Mouse (Mus musculus) B cell, adult 62 days (primary cell): ENCODE measurements around the gene Glra4. TPM values are rescaled to one million over a fixed set of nuclear protein-coding genes. Genes with fewer than 3 reads are reported as not detected.

Experiments used
- total RNA-seq: library from RNA; stranded (reverse); gene quantifications from 4 replicates; pipeline ENCODE4 v1.2.4, GENCODE M21; 2023

Glra4 gene
- total RNA-seq: not detected in 4 replicates

GRCm38 (mm10) chrX:136780041-136780440 is at the start of gene Glra4:
Gene Glra4 (minus strand): TSS chrX:136780141.

GRCm38 (mm10) chrX:136822371-136822770 is 42.4 kb upstream of the Glra4 start, which contains the start of gene Plp1:
Gene Plp1 (plus strand): TSS chrX:136822671.

GRCm38 (mm10) chrX:136743459-136743858 is 36.5 kb downstream of the Glra4 start, which contains the start of gene Morf4l2:
Gene Morf4l2 (minus strand): TSS chrX:136743690.

Other genes starting within 250 kb of the Glra4 start
- gene Kir3dl2, start 236.1 kb downstream of the Glra4 start, total RNA-seq: not detected in 4 replicates
- gene Tceal3, start 189.3 kb downstream of the Glra4 start, total RNA-seq: not detected in 4 replicates
- gene Tceal1, start 72.2 kb downstream of the Glra4 start, total RNA-seq: 0.26 to 0.31 TPM (median 0.27 TPM) in 3 of 4 replicates, not detected in the other
- 111 to 140 TPM (median 128 TPM) in 4 replicates for gene Morf4l2, start 36.5 kb downstream of the Glra4 start, total RNA-seq
- 4.9 to 6.6 TPM (median 5.1 TPM) in 4 replicates for gene Plp1, start 42.5 kb upstream of the Glra4 start, total RNA-seq
- gene Rab9b, start 88.6 kb upstream of the Glra4 start, total RNA-seq: not detected in 4 replicates
- gene H2bfm, start 147.2 kb upstream of the Glra4 start, total RNA-seq: not detected in 4 replicates
- gene Tmsb15b2, start 195.4 kb upstream of the Glra4 start, total RNA-seq: 11.4 to 22.6 TPM (median 19.7 TPM) in 4 replicates
- gene Tmsb15l, start 196.7 kb upstream of the Glra4 start, total RNA-seq: 3.0 to 6.6 TPM (median 4.6 TPM) in 3 of 4 replicates, not detected in the other
- 12.6 to 19.7 TPM (median 15.6 TPM) in 4 replicates for gene Tmsb15b1, start 196.7 kb upstream of the Glra4 start, total RNA-seq
- gene Zcchc18, start 213.0 kb upstream of the Glra4 start, total RNA-seq: 13.4 to 17.0 TPM (median 13.9 TPM) in 4 replicates